Mouse (Mus musculus): ENCODE results near the gene Slc17a6.

The Slc17a6 gene

DNA sequence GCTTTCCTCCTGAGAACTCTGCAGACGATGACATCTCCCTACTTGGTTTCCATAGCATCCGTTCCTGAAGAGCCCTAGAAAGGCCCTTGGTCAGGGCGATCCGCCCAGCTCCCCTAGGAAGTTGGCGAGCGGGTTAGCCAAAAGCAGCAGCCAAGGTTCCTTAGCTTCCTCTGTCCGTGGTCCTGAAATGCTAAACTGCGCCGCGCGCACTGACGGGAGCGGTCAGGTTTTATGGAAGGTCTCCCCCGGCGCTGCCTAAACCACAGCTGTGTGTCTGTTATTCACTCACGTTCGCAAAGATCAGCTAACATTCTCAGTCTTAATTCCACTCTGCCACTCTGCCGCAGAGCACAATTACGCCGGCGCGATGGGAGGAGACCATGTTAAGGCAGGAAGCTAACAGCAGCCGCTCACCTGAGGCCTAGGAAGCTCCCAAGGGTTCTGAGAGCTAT, at the start of gene Slc17a6:
Gene Slc17a6, plus strand, starts transcription at position 313 of the 452 bp plus-strand sequence.
- peak; percentile 81 for DNase-seq (ENCODE audit: low read depth, low spot score)

DNA sequence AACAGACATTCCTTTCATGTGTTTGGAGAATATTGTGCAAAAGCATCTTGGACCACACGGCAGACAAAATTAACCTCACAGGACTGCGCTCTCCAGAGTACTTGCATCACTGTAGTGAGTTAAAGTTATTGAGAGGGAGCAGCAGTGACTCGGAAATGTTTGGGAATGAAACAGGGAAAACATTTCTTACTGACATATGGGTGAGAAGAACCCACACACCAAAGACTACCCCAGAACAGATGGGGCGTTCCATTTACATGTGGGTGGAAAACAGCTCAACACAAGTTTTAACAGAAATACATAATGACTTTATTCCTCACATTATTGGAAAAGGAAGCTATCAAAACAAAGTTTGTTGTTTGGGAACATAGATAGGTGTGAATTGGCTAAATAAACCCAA, 21.8 kb upstream of the Slc17a6 start:
- no peak for DNase-seq (ENCODE audit: low read depth, low spot score)

DNA sequence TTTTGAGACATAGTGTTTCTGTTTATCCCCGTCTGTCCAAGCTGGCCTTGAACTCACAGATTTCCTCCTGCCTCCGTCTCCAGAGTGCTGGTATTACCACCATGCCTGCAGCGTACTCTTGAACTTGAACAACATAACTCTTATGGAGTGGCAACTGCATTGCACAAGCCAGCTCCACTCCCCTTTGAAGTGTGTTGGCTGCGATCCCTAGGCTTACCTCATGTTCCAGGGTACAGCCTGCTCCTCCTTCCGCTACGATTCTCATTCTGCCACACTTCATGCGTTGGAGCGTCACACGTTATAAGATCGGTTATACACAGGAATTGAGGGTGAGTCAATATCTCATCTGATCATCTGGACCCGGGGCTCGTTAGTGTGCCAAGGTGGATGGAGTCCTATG, 18.1 kb upstream of the Slc17a6 start:
- DNase-seq (ENCODE audit: low read depth, low spot score): no peak

DNA sequence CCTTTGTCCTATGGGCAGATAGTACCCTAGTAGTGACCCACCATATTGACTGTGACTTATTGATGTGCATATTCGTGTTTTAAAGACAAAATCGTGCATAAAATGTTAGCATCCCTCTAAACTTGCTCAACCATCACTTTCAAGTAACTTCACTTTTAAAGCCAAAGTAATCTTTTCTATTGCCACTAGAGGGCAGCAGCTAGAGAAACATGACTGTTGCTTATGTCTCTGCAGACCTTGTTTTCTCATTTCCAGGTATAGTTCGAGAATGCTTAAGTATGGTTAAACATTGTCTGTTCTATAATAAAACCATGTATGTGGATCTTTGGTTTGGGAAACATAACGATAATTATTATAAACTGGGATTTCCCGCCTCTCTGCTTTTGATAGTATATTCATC, 7.4 kb upstream of the Slc17a6 start:
- DNase-seq (ENCODE audit: low read depth, low spot score): peak; percentile 34

DNA sequence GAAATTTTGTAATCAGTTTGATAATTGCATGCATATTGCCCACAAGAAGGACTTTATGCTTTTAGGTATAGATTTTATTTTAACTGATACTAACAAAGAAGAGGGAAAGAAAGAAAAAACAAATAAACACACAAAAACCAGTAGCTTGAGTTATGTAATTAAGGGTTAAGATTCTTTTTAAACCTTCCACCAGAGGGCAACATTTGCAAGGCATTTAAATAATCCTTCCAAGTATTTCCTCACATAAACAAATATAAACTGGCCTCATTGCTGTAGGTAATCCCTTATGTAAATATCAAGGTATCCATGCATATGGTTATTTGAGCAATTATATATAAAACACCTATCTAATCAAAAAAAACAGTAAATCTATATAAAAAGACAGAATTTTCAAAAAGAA, 3.9 kb upstream of the Slc17a6 start:
- DNase-seq (ENCODE audit: low read depth, low spot score): peak; percentile 21

DNA sequence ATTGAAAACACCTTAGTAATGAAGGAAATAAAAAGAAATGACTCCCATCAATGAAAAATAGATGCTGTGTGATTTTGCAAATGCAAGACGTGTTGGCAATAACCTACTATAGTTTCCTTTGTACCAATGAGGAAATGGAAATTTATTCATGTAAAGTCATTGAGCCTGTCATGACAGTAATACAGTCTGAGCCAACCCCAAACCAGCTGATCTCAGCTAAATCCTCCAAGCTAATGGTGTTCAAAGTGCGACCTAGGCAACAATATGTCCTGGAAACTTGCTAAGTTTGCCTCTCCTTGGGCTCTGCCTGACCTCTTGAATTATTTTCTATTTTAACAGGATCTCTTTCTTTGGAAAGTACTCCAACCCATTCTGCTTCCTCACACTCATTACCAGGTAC, 3.4 kb upstream of the Slc17a6 start:
- no peak for DNase-seq (ENCODE audit: low read depth, low spot score)

DNA sequence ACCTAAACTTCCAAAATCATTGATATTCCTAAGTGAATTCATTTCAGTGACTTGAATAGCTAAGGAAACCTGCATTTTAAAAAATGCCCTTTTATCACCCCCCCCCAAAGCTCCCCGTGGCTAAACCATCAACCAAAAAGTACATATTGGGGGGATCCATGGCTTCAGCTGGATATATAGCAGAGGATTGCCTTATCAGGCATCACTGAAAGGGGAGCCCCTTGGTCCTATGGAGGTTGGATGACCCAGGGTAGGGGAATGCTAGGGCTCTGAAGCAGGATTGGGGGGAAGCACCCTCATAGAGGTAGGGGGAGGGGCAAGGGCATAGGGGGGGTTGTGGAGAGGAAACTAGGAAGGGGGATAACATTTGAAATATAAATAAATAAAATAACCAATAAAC, 1.8 kb upstream of the Slc17a6 start:
- DNase-seq (ENCODE audit: low read depth, low spot score): no peak

DNA sequence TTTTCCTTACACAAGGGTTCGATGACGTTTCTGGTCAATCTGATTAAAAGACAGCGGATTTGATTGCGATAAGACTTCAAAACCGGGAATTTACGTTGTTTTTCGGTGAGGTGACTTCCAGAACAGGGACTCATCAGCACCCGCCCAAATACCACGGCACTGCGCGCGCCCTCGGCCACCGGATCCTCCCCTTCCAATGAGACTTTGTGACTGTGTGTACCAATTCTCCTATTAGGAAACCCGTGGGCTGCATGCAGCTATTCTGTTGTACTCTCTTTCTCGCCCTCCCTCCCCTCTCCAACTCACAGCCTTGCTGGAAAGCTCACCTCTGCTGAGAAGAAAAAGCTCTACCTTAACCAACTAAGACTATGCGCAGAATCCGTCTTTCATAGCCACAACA, 390 bp downstream of the Slc17a6 start:
- no peak for DNase-seq (ENCODE audit: low read depth, low spot score)

DNA sequence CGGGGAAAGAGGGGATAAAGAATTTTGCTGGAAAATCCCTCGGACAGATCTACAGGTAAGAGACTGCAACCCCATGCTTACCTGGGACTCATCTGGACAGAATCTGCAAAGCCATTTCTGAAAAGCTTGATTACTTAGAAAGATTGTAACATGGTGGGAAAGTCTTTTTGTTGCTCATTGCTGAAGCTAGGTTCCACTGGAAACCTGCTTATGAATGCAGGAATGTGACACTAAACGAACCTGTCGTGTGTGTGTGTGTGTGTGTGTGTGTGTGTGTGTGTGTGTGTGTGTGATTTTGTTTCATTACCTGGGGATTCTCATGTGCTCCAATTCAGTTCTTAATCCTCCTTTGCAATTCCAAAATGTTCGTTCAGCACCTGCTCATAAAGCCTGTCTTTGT, 860 bp downstream of the Slc17a6 start:
- no peak for DNase-seq (ENCODE audit: low read depth, low spot score)

DNA sequence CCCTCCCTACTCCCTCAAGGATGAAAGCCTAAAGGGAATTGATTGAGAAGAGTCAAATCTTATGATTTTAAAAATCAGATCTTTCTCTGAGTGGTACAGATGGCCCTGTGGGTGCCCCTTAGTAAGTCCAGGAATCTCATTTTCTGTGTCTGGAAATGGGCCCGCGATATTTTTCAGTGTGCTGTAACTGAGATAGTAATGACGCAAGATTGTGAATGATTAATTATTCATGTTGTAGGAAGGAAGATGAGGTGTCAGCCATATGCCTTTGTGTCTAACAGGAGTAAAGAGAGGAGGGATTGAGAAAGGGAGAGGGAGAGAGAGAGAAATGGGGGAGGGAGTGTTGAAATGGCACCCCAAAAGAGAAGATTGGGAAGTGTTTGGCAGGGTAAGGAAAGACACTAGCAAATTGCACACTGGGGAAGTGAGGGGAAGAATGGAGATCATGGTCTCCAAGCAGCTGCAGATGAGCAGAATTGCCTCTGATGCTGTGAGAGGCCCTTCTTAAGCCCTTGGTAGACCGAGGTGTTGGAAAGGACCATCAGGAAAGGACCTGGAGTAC, 2.6 kb downstream of the Slc17a6 start:
- DNase-seq (ENCODE audit: low read depth, low spot score): no peak

DNA sequence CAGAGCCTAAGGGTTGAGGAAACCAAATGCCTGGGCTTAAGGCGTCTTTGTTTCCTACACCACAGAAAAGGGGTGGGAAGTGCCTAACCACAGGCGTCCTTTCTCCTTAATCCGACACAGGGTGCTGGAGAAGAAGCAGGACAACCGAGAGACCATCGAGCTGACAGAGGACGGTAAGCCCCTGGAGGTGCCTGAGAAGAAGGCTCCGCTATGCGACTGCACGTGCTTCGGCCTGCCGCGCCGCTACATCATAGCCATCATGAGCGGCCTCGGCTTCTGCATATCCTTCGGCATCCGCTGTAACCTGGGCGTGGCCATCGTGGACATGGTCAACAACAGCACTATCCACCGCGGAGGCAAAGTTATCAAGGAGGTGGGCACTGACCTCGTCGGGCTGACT, 3.4 kb downstream of the Slc17a6 start:
- DNase-seq (ENCODE audit: low read depth, low spot score): no peak

DNA sequence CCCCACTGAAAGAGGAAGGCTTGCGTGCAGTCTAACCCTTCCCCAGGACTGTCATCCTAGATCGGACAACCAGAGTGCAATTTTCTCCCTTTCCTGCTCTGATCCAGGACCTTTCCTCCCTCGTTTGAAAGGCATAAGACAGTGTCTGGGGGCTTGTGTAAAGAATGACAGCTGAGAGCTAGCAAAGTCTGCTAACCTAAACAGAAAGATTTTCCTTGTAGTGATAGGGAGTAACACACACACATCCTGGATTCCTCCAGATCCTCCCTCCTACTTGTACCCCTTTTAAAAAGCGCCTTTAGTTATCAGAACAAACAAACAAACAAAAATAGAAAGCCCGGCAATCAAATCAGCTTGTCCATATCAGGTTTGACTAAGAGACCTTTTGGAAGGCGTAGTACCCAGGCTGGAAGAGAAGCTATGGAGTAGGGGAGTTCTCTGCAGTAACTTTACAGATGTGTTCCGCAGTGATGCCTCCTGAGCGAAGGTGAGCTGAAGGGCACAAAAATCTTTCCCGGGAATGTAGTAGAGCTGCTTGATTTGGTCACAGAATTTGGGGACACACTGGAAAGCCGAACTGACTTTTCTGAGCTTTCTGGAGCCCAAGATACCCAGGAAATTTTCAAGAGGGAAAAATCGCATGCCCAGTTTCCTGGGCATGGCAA, 3.9 kb downstream of the Slc17a6 start:
- no peak for DNase-seq (ENCODE audit: low read depth, low spot score)

DNA sequence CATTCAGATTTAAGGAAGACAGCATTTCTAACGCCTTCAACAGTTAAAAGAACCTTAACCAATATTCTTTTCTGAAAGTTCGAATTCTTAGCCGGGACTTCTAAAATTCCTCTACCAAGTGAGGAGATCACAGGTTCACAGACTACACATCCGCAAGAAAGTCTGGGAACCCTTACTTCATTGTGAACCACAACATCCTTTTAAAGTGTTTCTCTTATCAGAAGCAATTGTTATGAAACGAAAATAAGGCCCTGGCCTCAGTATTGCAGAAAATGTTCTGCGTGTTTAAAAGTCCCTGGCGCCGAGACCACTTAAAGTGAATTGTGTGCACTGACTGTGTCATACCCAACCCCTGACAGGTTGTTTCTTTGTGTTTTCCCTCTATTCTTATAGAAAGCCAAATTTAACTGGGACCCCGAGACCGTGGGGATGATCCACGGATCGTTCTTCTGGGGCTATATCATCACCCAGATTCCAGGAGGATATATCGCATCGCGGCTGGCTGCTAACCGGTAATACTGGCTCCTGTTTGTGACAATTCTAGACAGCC, 4.7 kb downstream of the Slc17a6 start:
- no peak for DNase-seq (ENCODE audit: low read depth, low spot score)

DNA sequence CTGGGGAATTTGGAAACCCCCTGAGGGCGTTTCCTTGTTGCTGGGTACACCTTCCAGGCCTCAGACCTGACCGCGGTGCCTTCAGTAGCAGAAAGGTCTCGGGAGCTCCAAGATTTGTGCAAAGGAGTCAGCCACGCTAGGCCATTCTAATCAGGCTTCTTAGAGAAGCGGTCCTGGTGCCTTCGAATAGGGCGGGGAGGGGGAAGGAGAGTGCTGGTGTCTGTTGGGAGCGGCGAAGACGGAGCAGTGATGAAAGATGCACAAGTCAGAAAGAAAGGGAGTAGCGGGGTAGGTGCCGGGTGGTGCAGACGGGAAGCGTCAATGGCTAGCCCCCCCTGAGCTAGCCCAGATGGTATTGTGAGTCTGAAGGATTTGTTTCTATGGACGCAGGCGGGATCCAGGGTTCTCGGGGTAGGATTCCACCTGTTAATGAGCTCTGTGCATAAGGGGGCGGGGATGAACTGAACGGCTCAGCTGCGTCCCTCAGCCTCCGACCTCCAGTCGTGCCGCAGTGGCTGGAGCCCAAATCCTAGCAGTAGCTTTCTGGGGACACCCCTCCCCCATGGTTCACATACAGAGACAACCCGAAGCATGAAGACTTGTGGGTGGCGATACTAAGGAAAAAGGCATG, 5.3 kb downstream of the Slc17a6 start:
- peak; percentile 66 for DNase-seq (ENCODE audit: low read depth, low spot score)

DNA sequence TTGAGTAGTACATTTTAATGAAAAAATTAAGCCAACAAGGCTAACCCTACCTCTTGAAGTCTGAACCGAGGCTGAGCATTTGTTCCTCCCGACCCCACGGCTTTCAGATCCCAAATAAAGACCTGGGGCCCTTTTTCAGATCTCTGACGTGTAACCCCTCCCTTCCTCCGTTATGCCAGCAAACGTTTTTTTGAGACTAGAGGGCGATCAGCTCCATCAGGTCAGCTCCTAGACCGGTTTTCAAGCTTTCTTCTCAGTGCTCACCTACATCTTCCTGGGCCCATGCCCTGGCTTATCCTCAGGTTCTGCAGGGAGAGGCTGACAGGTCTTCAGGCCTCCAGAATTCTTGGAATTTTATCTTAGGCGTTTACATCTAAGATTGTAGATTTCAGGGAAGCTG, 5.9 kb downstream of the Slc17a6 start:
- DNase-seq (ENCODE audit: low read depth, low spot score): no peak

DNA sequence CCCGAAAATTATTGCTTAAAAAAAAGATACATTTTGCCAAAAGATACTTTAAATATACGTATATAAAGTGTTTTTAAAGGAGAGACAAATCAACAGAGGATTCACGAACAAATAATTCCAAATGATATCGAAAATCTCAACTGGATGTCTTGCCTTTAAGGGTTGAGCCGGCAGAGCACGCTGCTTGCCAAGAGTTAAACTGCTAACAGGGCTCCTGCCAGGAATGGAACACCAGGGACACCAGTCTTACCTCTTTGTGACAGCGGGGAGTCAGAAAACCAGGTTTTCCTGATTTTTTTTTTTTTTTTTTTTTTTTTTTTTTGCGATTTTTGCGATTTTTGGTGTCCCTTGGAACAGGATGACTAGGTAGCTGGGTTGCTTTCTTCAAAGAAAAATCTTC, 6.5 kb downstream of the Slc17a6 start:
- DNase-seq (ENCODE audit: low read depth, low spot score): no peak

DNA sequence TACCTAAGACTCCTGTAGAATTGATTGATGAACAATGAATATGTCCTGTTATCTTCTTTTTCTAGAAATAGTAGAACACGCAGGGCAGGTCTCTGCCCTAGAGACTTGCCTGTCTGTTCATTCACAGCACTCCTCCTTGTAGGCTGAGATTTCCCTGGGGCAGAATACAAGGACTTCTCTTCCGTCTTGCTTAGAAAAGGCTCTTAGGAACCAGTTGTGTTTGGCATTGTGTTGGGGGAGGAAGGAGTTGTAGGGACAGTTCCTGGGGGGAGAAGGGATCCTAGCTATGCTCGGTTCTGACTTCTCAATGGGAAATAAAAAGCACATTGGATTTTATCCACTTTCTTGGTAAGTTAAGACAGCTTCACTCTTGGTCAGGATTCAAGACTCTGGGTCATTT, 7.4 kb downstream of the Slc17a6 start:
- DNase-seq (ENCODE audit: low read depth, low spot score): no peak

DNA sequence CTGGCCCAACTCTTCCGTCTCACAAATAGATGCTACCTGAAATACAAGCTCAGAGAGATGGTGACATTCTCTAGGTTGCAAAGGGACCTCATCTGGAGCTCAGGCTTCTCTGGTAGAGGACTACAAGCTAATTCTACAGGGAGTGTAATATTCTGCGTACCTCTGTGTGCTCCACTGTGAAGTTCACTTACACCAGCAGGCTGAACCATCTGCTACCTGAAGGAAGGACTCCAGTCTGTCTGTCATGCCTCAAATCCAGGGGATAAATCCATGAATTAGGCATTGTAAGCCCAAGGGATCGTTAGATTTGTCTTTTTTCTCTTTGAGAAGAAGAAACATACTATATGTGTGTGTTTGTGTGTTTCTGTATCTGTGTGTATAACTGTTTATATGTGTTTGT, 9.4 kb downstream of the Slc17a6 start:
- DNase-seq (ENCODE audit: low read depth, low spot score): no peak

DNA sequence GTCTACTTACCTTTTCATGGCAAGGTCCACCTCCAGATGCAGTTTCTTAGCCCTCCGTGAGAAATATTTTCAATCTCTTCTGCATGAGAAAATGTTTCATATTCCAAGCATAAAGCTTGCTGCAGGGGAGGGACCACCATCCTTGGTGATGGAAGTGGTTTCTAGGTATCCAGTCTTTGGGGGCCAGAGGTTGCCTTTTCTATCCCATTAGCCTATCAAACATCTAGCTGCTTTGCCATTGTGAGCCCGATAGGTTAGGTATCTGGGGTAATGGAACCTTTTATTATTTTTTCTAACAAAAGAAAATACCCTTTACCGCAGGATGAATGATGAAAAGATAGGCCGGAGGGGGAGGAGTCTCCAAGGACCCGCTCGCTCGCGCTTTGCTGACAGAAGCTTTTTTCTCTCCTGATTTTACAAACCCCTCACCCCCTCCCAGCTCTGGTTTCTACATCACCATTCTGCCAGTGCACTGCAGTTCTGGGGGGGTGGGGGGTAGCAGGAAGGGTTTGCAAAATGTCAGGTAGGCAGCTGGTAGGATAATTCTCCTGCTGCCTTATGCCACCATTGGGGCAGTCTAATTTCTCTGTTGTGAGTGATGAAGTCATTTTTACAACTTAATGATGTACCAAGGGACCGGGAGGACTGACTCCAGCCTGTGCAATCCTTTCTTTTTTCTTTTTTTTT, 10.9 kb downstream of the Slc17a6 start:
- DNase-seq (ENCODE audit: low read depth, low spot score): no peak

DNA sequence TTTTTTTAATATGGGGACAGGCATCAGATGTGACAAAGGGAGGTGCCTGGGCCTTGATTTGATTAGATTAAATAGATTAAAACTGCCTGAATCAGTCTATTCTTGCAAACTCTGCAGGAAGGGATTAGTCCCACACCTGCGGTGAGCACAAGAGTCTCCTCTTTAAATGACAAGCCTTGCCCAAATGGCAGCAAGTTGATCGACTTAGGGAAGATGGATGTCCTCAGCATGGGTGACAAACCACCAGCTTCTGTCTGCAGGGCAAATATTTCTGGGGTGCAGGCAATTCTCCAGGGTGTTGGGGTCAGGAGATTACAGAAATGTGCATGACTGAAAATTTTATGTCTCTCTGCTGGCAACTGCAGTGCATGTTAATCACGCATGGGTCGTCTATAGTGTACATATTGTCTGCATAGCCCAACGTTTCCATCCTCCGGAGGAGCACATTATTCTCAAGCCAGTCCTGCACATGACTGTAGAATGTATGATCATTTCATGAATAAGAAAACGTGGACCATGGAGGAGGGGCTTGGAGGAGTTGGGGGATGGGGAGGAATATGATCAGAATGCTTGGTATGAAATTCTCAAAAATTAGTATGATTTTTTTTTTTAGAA, 11.5 kb downstream of the Slc17a6 start:
- no peak for DNase-seq (ENCODE audit: low read depth, low spot score)

DNA sequence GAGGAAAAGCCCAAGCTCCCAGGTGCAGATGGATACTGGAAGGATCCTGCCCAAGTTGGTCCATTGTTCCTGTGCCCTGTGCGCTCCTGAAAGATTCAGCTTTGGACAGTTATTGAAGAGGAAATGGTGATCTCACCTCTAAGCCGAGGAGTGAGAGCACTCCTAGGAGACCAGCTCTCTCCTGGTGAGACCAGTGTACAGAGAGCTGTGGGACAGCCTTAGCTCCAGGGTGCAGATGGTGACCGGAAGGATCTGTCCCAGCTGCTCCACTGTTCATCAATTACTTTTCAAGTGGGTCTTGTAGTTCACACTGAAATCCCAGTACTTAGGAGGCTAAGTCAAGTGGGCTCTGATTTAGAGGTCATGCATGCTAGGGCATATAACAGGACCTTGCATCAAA, 35.3 kb downstream of the Slc17a6 start:
- DNase-seq (ENCODE audit: low read depth, low spot score): no peak

DNA sequence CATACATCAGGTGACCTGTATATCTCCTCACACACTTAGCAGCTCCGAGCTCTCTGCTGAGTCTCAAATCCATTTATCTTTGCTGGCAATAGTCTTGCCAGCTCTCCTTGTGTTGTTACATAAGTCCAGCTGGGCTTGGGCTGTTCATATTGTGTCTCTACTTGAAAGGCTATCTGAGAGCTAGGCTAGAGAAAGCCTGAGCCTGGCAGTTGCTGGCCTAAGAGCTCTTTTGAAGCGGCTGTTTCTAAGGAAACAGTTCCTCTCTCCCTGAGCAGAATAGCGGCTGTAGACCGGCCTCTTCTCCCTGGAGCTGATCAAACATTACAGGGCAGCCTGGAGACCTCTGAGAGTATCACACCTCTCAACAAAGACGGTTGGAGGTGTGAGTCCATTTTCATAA, 40.6 kb downstream of the Slc17a6 start:
- no peak for DNase-seq (ENCODE audit: low read depth, low spot score)
